Mouse (Mus musculus): ENCODE data around the gene Slc18a3. TPM values are rescaled to one million over a fixed set of nuclear protein-coding genes. Genes with fewer than 3 reads are reported as not detected.

The Slc18a3 gene
- polyA plus RNA-seq, 1 experiment = not detected

GRCm38 (mm10) chr14:32467606-32468005, 3.0 kb upstream of the Slc18a3 start:
- H3K27me3 ChIP-seq (ENCODE audit: control insufficient read depth, insufficient read depth, low read length, poor library complexity, severe bottlenecking) = peaks cover 8% of the 10 kb centered on the region
- H3K4me3 ChIP-seq (ENCODE audit: low read depth, low read length) = no peak overlapping the region
- H3K9me3 ChIP-seq (replicated peaks; ENCODE audit: control insufficient read depth, insufficient read depth, low read length, poor library complexity, severe bottlenecking) = no peaks in the 10 kb centered on the region
- TF ChIP-seq EP300 (IDR thresholded peaks at IDR 0.05; ENCODE audit: insufficient read depth, low read depth, low read length) = no peak
- TF ChIP-seq CTCF (IDR thresholded peaks at IDR 0.05; ENCODE audit: low read depth, low read length) = no peak
- no peak for TF ChIP-seq POLR2A (IDR thresholded peaks at IDR 0.05; ENCODE audit: insufficient read depth, low read length)
- H3K36me3 ChIP-seq (ENCODE audit: control insufficient read depth, insufficient read depth, low read length, poor library complexity, severe bottlenecking) = no peaks in the 10 kb centered on the region
- H3K9ac ChIP-seq (ENCODE audit: low read depth, poor library complexity, severe bottlenecking) = no peak overlapping the region
- H3K4me1 ChIP-seq (ENCODE audit: control insufficient read depth, insufficient read depth, low read length) = peaks cover 3% of the 10 kb centered on the region
- no peak overlapping the region for H3K27ac ChIP-seq (ENCODE audit: insufficient read depth, low read length)

DNA sequence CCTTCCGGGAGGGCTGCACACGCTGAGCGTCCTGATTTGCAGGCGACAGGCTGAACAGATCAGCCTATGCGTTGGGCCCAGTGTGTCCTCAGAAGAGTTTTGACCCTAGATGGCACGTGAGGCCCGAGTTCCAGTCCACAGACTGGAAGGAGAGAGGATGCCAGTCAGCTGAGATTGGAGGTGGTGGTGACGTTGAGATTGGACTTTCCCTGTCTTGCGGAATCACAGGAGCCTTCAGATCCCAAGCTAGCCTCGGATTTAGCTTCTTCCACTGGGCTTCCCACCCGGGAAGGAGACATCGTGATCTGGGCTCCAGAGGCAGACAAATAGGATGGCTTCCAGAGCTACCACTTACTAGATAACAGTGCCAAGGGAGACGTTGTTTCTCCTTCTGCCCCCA, 1.2 kb upstream of the Slc18a3 start, which contains the start of gene Chat:
Chat (minus strand) TSS at position 101 of the 400 bp plus-strand sequence.
- H3K36me3 ChIP-seq (ENCODE audit: control insufficient read depth, insufficient read depth, low read length, poor library complexity, severe bottlenecking) = no peaks in the 10 kb centered on the region
- peaks cover 14% of the 10 kb centered on the region for H3K27me3 ChIP-seq (ENCODE audit: control insufficient read depth, insufficient read depth, low read length, poor library complexity, severe bottlenecking)
- H3K27ac ChIP-seq (ENCODE audit: insufficient read depth, low read length) = no peak within 1 kb of the TSS
- peaks cover 3% of the 10 kb centered on the region for H3K4me1 ChIP-seq (ENCODE audit: control insufficient read depth, insufficient read depth, low read length)
- peak within 1 kb of the TSS; percentile 37 for H3K4me3 ChIP-seq (ENCODE audit: low read depth, low read length)
- peak within 1 kb of the TSS; percentile 73 for H3K9ac ChIP-seq (ENCODE audit: low read depth, poor library complexity, severe bottlenecking)
- TF ChIP-seq EP300 (IDR thresholded peaks at IDR 0.05; ENCODE audit: insufficient read depth, low read depth, low read length) = no peak
- no peak for TF ChIP-seq CTCF (IDR thresholded peaks at IDR 0.05; ENCODE audit: low read depth, low read length)
- TF ChIP-seq POLR2A (IDR thresholded peaks at IDR 0.05; ENCODE audit: insufficient read depth, low read length) = no peak
- no peaks in the 10 kb centered on the region for H3K9me3 ChIP-seq (replicated peaks; ENCODE audit: control insufficient read depth, insufficient read depth, low read length, poor library complexity, severe bottlenecking)

DNA sequence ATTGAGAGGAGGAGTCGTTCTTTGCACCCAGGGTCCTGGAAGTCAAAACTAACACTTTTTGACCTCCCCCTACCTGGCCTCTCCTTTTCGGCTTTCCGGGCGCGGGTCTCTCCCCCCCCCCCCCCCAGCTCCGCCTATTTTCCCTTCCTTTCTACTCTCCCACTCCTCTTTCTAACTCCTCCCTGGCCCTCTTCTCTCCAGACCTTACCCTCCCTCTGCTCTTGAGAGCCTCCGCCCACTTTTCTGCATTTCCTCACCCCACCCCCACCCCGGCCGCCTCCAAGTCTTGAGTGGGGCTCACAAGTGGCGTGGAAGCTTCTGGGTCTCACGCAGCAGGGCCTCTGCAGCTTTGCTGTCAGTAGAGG, 838 bp upstream of the Slc18a3 start:
- Histone ChIP-seq H3K9ac (ENCODE audit: low read depth, poor library complexity, severe bottlenecking) (peak overlapping the region; percentile 73; the same call in 1 of the 2 replicates), H3K36me3 (ENCODE audit: control insufficient read depth, insufficient read depth, low read length, poor library complexity, severe bottlenecking) (no peaks in the 10 kb centered on the region), H3K9me3 (replicated peaks; ENCODE audit: control insufficient read depth, insufficient read depth, low read length, poor library complexity, severe bottlenecking) (no peaks in the 10 kb centered on the region), H3K4me1 (ENCODE audit: control insufficient read depth, insufficient read depth, low read length) (peaks cover 3% of the 10 kb centered on the region), H3K27ac (ENCODE audit: insufficient read depth, low read length) (no peak overlapping the region), H3K4me3 (ENCODE audit: low read depth, low read length) (peak overlapping the region; percentile 37), H3K27me3 (ENCODE audit: control insufficient read depth, insufficient read depth, low read length, poor library complexity, severe bottlenecking) (peaks cover 14% of the 10 kb centered on the region)
- TF ChIP-seq EP300 (IDR thresholded peaks at IDR 0.05; ENCODE audit: insufficient read depth, low read depth, low read length) (no peak), POLR2A (IDR thresholded peaks at IDR 0.05; ENCODE audit: insufficient read depth, low read length) (no peak), CTCF (IDR thresholded peaks at IDR 0.05; ENCODE audit: low read depth, low read length) (no peak)

DNA sequence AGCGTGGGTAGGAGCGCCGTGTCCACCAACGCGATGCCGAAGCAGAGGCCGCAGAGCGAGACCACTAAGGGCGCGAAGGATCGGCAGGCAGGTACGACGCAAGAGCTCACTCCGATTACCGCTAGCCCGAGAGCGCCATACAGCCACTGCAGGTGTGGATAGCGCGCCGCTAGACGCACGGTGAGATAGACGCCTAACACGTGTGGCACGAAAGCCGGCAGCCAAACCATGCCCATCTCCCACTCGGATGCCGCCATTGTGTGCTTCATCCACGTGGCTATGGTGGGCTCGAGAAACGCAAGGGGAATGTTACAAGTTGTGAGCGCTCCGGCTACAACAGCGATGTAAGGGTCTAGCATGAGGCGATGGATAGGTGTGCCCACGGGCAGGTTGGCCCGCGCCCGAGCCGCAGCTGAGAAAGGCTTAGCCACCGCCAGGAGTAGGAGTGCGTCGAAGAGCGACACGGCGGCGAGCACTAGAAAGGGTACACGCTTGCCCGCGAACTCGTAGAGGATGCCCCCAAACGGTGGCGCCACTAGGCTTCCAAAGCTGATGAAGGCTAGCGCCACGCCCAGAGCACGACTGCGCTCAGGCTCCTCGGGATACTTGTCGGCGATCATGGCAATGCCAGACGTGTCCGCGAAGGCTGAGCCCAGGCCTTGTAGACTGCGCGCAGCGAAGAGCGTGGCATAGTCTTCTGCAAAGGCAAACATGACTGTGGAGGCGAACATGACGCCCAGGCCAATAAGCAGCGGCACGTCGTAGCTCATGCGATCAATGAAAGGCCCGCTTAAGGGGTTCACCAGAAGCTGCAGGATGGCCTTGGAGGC, 1.2 kb downstream of the Slc18a3 start:
- TF ChIP-seq EP300 (IDR thresholded peaks at IDR 0.05; ENCODE audit: insufficient read depth, low read depth, low read length) (no peak), POLR2A (IDR thresholded peaks at IDR 0.05; ENCODE audit: insufficient read depth, low read length) (no peak), CTCF (IDR thresholded peaks at IDR 0.05; ENCODE audit: low read depth, low read length) (peak; percentile 13)
- H3K4me3 ChIP-seq (ENCODE audit: low read depth, low read length) = peak overlapping the region; percentile 37
- H3K36me3 ChIP-seq (ENCODE audit: control insufficient read depth, insufficient read depth, low read length, poor library complexity, severe bottlenecking) = no peaks in the 10 kb centered on the region
- H3K27ac ChIP-seq (ENCODE audit: insufficient read depth, low read length) = no peak overlapping the region
- H3K9ac ChIP-seq (ENCODE audit: low read depth, poor library complexity, severe bottlenecking) = no peak overlapping the region
- H3K27me3 ChIP-seq (ENCODE audit: control insufficient read depth, insufficient read depth, low read length, poor library complexity, severe bottlenecking) = peaks cover 16% of the 10 kb centered on the region
- no peaks in the 10 kb centered on the region for H3K9me3 ChIP-seq (replicated peaks; ENCODE audit: control insufficient read depth, insufficient read depth, low read length, poor library complexity, severe bottlenecking)
- peaks cover 3% of the 10 kb centered on the region for H3K4me1 ChIP-seq (ENCODE audit: control insufficient read depth, insufficient read depth, low read length)

DNA sequence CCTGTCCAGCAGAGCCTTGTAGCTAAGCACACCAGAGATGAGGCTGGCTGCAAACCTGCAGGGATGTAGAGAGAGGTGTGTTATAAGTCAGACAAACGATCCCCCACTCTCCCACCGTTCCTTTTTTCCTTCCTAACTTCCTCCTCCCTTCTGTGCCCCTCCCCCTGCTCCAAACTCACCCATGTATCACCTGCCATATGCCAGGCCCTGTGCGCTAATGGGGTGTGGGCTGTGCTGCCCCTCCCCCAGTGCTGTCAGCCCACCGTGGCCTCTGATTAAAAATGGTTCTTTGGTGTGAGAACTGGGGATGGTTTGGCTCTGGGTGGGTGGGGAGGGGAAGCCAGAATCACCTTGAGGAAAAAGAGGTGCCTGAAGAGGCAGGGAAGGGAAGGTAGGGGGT, 12.1 kb downstream of the Slc18a3 start:
- no peak overlapping the region for H3K4me3 ChIP-seq (ENCODE audit: low read depth, low read length)
- no peaks in the 10 kb centered on the region for H3K4me1 ChIP-seq (ENCODE audit: control insufficient read depth, insufficient read depth, low read length)
- no peak overlapping the region for H3K27ac ChIP-seq (ENCODE audit: insufficient read depth, low read length)
- no peaks in the 10 kb centered on the region for H3K9me3 ChIP-seq (replicated peaks; ENCODE audit: control insufficient read depth, insufficient read depth, low read length, poor library complexity, severe bottlenecking)
- H3K9ac ChIP-seq (ENCODE audit: low read depth, poor library complexity, severe bottlenecking) = no peak overlapping the region
- no peaks in the 10 kb centered on the region for H3K27me3 ChIP-seq (ENCODE audit: control insufficient read depth, insufficient read depth, low read length, poor library complexity, severe bottlenecking)
- H3K36me3 ChIP-seq (ENCODE audit: control insufficient read depth, insufficient read depth, low read length, poor library complexity, severe bottlenecking) = no peaks in the 10 kb centered on the region
- TF ChIP-seq CTCF (IDR thresholded peaks at IDR 0.05; ENCODE audit: low read depth, low read length) (no peak), POLR2A (IDR thresholded peaks at IDR 0.05; ENCODE audit: insufficient read depth, low read length) (no peak), EP300 (IDR thresholded peaks at IDR 0.05; ENCODE audit: insufficient read depth, low read depth, low read length) (no peak)

GRCm38 (mm10) chr14:32446989-32447388, 17.7 kb downstream of the Slc18a3 start:
- TF ChIP-seq CTCF (IDR thresholded peaks at IDR 0.05; ENCODE audit: low read depth, low read length) (no peak), POLR2A (IDR thresholded peaks at IDR 0.05; ENCODE audit: insufficient read depth, low read length) (no peak), EP300 (IDR thresholded peaks at IDR 0.05; ENCODE audit: insufficient read depth, low read depth, low read length) (no peak)
- no peak overlapping the region for H3K9ac ChIP-seq (ENCODE audit: low read depth, poor library complexity, severe bottlenecking)
- no peak overlapping the region for H3K27ac ChIP-seq (ENCODE audit: insufficient read depth, low read length)
- H3K4me3 ChIP-seq (ENCODE audit: low read depth, low read length) = no peak overlapping the region
- H3K36me3 ChIP-seq (ENCODE audit: control insufficient read depth, insufficient read depth, low read length, poor library complexity, severe bottlenecking) = no peaks in the 10 kb centered on the region
- no peaks in the 10 kb centered on the region for H3K9me3 ChIP-seq (replicated peaks; ENCODE audit: control insufficient read depth, insufficient read depth, low read length, poor library complexity, severe bottlenecking)
- H3K4me1 ChIP-seq (ENCODE audit: control insufficient read depth, insufficient read depth, low read length) = no peaks in the 10 kb centered on the region
- H3K27me3 ChIP-seq (ENCODE audit: control insufficient read depth, insufficient read depth, low read length, poor library complexity, severe bottlenecking) = no peaks in the 10 kb centered on the region

Measured in ES-Bruce4 (cell line).